Mouse (Mus musculus) hindlimb bud, embryonic 11.5 days (tissue): ENCODE measurements around the gene Itgb3.

Experiments used
- DNase-seq: peaks from one replicate; pipeline ENCODE4 v3.0.0-alpha.2; 2012; ENCODE audit warnings: low read depth, low spot score; ENCODE audit errors: extremely low spot score

The Itgb3 gene

DNA sequence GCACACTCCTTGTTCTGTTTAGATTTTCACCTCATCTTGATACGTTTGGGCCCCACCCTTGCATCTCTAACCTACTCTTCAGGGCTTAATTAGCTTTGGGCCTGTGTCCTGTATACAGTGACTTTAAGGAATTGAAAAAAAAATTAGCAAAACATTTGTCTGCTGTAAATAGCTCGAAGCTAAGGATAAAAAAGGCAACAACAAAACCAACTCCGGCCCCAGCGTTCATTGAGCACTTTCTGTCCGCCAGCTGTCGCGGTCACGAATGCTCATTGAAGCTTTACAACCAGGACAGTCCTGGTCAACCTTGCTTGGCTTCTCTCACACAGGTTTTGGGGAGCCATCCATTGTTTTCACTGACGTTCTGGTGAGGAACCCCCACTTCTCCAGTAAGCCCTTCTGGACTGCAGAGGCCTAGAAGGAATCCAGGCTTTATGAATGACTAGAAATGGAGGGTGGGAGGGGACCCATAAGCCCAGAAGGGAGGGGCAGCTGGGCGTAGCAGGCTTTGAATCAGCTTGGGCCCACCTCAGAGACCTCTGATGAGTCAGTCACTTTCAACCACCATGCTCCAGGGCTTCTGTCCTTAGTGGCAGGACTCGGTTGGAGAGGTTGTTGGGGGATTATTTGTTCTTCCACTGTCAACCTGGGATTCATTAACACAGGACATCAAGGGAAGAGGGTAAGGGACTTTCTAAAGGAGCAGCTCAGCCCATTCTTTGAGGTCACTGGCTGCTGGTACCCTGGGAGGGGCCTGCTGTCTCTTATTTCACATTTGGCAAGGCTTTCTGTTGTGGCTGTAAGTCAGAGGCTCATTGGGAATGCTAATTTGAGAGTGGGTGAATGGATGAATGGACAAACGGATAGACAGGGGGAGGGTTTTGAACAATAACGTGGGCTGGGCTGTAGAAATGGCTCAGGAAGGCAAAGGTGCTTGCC is 11.6 kb downstream of the Itgb3 start:
- no peak for DNase-seq

DNA sequence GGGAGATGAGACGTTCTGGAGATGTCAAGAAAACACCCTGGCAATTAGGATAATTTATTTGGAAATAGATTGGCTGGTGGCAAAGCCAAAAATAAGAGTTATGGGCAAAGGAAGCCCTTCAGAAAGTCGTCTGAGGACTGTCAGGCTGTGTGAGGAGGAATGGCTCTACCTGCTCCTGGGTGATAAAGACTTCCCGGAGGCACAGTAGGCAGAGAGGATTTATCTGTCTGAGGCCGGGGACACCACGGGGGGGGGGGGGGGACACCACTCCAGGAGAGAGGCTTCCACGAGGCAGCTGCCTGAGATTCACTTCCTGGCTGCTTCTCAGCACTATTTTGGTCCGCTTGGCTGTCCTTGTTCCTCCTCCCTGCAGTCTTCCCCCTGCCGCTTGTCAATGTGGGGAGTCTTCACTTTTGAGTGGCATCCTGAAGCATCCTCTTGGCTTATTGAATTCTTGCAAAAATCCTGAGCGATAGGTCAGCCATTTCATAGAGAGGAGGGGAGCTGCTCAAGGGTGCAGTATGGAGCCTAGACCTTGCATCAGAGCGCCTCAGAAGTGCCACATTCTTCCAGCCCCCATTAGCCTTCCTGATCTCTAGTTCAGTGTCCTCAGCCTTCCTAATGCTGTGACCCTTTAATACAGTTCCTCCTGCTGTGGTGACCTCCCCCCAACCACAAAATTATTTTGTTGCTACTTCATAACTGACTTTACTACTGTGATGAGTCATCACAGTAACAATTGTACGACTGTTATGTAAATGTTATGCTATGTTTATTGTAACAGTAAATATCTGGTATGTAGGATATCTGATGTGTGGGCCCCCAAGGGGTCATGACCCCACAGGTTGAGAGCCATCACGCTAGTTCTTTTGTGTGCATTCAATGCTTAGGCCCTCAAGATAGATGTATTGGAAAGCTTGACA is 14.5 kb downstream of the Itgb3 start:
- DNase-seq: no peak

DNA sequence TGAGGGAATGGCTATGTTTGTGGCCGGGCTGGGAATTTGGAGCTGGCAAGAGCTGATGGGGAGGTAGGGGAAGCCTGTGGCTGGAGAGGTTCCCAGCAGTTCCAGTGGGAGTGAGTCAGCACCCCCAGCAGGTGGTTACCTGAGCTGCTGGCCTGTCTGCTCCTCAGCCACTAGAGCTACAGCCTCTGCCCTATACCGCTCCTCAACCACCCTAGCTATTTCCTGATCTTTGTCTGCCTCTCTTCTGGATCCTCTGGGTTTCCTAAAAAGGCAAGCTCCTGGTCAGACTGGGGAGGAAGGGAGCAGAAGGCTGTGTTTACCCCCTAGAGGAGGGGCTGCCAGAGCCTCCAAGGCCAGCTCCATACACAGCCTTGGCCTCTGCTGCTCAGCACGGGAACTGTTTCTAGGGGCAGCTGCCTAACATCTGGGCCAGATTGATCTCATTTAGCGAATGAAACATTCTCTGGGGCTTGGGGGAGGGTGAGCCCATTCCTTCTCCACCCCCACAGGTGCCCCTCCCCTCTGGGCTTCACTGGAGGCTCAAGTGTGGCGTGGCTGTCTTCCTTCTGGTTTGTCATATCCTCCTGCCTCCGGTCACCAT is 17.1 kb downstream of the Itgb3 start:
- DNase-seq: no peak

DNA sequence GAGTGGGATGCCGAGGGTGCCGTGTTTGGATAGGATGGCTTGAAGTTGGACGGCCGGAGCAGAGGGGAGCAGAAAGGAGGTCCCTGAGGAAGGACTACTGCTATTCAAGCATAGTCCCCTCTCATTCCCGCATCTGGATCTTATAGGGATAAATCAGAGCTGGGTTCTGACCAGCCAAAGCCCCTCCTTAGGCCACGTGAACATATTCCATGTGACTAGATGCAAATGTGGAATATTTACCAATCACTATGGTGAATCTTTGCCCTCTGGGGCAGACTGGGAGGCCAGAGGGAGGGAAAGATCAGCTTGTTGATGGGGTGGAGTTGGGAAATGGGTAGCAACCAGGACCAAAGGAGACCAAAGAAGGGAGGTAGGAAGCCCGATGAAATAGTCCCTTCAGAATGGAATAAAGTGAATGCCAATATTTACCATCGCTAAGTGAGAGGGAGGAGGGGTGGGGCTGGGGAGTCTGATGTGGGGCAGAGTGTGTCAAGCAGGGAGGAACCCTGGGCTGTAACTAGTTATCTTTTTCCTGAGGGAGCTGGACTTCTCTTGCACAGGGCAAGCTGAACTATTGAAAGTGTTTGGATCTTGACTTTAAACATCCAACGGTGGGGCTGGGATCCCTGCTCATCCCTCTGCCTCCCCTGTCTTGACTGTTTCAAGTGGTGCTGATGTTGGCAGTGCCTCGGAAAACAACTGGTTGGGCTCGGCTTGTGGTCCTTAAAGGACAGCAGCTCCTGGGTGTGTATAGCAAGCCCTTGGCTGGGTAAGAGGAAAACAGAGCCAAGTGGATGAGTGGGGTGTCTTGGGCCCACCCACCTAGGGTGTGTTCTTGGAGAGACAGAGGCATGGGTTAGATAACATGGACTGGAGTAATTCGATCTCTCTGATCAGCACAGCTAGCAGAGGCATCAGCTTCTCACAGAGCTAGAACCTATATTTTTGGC is 17.9 kb downstream of the Itgb3 start:
- no peak for DNase-seq

DNA sequence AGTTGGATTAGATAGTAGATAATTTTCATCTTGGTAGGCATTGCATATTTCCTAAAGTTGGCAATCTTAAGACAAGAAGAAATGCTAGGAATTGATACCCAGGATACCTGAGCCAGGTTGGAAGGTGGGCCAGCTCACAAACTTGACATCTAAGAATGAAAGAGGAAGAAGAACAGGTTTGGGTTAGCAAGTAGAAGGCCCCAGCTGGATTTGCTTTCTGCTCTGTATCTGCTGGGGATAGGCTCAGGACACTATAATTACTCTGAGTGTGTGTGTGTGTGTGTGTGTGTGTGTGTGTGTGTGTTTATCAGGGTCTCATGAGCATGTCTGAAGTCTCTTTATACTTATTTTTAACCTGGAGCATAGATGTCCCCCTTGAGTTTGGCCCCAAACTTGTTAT is 18.8 kb downstream of the Itgb3 start:
- no peak for DNase-seq

DNA sequence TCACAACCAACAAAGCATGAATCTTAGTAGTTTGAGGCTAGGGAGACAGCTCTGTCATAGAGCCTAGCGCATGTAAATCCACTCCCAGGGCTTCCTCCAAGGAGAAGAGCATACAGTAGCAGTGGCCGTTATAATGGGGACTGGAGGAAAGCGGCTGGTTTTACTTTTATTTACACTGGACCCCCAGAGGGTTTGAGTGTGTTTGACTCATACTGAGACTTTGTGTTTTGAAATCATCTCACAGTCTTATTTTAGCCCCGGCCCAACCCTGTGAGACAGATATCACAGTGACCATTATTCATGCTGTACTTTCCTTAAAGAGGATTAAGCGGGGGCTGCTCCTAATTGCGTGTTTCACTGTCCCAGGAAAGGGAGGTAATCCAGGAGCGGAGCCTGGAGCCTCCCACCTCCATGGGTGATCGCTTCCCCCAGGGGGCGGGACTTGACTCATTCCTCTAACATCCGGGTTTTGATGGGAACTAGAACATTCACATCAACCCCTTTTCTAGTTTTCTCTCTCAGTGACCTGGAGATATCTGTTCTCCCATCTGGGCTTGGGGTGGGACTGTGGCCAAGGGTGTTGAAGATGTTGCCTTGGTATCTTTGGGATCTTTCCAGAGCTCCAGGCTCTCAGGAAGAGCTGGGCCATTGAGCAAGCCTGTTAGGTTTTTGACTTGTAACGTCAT is 20.0 kb downstream of the Itgb3 start:
- no peak for DNase-seq

DNA sequence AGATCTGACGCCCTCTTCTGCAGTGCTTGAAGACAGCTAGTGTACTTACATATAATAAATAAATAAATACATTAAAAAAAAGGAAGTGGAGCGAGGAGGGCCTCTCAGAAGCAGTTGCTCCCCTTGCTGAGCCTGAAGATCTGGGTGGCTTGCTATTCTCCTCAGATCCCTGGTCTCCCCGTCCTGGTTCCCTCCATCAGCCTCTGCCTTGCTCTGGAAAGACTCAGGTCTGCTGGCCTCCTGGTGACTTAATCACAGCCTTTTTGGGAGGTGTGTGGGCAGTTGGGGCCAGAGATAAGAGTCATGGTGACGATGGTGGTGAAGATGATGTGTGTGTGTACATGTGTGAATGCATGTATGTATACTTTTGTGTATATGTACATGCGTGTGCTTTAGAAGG is 20.8 kb downstream of the Itgb3 start:
- DNase-seq: no peak

DNA sequence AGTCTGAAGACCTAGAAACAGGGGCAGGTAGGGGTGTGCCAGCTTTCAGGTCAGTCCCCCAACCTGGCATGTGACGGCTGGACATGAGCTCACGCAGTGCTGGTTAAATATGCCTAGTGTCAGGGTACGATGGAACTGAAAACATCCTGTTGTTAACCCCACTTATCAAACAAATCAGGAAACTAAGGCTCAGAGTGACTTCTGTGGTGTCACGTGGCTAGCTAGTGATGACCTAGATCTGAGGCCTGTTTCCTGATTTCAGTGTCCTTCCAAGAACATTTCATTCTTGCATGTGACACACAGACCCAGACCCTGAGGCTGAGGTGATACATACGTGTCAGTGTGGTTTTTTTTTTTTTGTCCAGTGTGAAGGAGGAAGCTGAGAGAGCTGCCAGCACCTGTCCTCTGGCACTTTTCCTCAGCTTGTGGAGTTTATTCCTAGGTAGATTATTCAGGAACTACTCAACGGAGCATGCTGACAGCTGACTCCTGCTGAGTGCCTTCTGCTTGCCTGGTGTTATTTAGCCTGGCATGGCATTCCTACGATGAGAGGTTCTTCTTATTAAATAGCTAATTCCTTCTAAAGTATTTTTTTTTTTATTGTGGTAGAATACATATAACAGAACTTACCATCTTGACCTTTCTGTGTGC is 22.5 kb downstream of the Itgb3 start:
- no peak for DNase-seq

DNA sequence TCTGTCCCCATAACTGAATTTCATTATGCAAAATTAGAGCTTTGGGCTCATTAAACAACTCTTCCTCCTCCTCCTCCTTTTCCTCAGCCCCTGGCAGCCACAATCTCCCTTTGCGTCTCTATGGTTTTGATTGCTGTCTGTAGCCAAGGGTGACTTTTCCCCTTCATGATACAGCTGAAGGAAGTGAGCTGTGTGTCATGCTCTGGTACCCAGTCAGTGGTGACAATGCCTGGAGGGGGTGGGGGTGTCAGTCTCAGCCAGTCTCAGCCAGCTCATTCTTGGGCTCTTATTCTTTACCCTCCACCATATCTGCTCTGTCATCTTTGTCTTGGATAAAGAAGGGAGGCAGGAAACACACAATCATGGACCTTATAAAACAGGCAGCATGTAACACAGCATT is 23.5 kb downstream of the Itgb3 start:
- no peak for DNase-seq

DNA sequence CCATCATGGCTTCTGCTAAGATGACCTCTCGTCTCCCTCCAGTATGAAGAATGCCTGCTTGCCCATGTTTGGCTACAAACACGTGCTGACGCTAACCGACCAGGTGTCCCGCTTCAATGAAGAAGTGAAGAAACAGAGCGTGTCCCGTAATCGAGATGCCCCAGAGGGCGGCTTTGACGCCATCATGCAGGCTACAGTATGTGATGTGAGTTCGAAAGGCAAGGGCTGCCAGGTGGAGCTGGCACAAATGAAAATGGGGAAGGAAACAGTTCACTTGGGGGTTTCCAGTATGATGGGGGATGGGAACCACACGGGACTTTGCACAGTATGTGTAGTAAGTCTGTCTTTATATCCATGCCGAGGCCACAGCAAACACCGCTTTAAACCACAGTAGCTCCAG is 29.2 kb downstream of the Itgb3 start:
- no peak for DNase-seq

DNA sequence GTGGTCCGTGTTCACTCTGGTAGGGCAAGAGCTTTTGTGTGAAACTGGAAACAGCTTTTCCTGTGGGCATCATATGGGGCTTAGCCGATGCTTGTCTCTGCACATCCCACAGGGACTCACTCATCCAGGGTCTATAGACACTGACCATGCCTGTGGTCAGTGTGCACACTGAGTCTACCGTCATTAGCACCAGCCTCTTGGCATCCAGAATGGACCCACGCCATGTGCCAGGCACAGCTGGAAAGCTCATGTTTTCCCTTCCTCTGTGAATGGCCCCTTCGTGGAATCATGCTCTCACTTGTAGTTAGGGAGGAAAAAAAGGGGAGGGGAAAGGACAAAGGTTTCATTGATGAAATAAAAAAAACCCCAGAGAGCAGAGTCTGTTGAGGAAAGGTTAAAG is 30.2 kb downstream of the Itgb3 start:
- no peak for DNase-seq

DNA sequence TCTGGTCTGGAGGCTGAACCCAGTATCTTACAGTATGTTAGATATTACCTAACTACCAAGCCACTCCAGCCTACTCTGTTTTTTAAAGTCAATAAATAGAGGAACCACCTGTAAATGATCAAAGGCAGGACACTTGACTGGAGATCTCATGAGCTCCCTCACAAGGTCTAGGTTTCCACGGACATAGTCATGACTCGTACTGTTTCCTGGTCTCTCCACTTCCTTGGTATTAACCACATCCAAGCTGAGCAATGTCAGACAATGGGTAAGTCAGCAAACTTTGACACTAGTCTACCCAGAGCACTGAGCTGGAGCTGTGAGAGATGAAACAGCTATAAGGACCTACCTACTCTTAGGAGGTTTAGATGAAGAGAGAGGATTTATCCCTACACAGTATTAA is 31.1 kb downstream of the Itgb3 start:
- no peak for DNase-seq

DNA sequence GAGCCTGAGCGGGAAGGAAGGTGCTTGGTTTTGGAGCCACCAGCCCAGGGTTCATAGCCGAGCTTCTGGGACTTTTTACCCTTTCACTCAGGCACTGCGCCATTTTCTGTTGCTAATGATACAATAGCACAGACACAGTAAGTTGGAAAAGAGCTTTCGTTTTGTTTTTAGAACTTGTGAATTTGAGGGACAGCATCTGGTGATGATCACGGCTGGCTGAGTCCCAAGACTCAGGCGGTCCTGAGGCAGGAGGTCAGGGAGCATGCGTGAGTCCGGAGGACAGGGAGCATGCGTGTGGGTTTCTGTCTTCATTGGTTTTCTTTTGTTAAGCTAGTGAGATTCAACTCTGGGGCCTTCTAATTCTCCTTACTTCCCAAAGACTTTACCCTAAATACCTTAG is 31.8 kb downstream of the Itgb3 start:
- DNase-seq: no peak

DNA sequence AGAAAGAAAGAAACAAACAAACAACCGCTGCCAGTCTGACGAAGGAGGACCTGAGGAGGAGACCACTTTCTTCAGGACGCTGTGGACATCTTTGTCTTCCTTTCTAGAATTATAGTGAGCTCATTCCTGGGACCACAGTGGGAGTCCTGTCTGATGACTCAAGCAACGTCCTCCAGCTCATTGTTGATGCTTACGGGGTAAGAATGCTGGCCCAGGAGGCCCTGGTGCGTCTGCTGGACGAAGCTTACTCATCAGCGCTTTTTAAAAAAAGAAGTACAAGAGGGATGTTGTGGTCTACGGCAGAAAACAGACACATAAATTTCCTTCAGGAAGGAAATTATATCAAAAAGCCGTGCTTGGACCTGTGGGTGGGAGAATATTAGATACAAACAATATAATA is 33.1 kb downstream of the Itgb3 start:
- no peak for DNase-seq

DNA sequence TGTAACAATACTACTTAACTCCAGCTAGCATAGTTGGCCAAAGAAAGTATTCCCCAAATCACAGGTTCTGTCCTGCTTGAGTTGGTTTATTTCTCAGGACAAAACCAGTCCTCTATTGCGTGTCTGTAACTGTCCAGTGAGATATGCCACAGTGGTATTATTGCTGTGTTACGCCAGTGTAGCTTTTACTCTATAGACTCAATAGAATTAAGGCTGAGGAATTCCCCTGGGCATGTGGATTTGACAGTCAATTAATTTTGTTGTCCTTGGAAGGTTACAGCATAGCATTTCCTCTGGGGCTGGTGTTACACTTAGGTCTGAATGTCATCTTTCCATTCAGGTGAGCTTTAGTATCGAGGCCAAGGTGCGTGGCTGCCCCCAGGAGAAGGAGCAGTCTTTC is 35.4 kb downstream of the Itgb3 start:
- DNase-seq: no peak

DNA sequence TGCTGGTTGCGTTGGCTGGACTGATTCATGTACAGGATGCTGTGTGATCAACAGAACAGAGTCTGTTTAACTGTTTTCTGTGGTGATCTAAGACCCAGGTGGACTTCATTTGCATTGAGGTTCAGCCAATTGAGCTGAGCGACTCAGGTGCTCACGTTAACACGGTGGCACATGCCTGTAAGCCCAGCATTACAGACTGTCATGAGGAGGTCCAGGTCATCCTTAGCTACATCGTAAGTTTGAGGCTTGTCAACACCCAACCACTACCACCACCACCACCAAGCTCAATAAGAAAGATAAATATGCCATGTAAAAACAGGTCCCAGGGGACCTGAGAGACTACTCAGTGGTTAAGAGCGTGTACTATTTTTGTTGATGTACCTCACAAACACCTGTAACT is 37.6 kb downstream of the Itgb3 start:
- DNase-seq: no peak

DNA sequence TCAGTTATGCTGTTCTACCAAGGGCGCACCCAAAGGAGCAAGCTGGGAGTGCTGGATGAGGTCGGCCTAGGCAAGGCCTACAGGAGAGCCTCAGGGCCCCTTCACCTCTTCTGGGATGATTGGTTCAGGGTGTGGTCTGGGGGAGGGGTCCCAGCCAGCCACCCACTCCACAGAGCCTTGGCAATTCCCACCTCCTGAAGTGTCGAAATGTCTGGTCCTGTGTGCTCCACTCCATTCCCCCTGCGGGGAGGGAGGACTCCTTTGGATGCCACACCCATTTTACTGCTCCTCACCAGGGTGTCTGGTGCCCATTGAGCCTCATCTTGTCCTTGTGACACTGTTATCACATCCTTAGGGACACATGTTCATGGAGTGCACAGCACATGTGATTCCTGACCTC is 38.4 kb downstream of the Itgb3 start:
- DNase-seq: no peak

DNA sequence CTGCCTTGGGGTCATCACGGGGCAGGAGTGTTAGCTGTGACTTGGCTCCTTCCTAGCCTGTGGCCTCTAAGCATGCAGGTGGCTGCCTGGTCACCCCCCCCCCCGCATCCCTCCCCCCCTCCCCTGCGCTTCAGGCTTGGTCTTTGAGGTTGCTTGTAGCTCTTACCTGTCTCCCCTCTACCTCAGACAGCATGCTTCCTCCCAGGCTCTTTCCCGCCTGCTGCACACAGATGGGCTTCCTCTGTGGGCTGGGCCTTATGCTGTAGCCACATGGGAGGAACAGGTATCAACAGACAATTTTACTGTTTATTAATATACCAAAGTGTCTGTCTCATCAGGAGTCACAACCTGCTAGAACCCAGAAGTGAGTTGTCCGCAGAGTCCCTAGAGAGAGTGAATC is 38.8 kb downstream of the Itgb3 start:
- no peak for DNase-seq

DNA sequence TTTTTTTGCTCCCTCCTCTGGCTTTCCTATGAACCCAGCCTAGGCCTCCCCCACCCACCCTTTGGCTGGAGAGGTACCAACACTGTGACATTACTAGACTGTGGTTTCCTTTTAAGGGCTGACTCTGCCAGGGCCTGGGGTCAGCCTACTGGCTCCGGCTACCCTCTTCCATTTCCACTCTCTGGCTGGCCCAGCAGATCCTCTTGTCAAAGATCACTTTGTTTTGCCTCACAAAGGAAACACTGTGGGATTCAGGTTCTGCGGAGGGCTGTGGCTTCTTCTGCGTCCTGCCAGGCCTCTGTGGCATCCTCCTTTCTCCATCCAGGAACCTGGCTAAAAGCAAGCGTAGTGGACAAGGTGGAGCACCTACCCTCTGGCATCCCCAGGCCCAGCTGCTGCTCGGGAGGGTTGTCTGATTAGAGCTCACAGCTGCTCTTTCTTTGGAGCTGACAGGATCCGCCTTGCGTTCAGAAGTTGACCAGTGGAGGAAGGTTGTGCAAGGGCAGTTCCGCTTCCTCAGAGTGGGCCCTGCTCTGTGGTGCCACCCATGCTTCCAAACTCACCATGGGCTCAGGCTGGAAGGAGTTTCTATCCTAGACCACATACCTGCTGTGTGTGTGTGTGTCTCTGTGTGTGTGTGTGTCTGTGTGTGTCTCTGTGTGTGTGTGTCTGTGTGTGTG is 39.5 kb downstream of the Itgb3 start:
- no peak for DNase-seq
